Mouse (Mus musculus) kidney, adult 2 months (tissue): ENCODE data around the gene Chst4.

Source experiments
- CTCF ChIP-seq: fragments of 200-500 bp; conservative IDR thresholded peaks from 2 replicates; pipeline ENCODE4 v1.5.1; 2011; ENCODE audit warnings: low read depth, mild to moderate bottlenecking, control low read depth, low read length, moderate library complexity, mixed read lengths; ENCODE audit not compliant: insufficient read depth, insufficient read length
- POLR2A ChIP-seq: fragments of 200-500 bp; IDR thresholded peaks from one replicate; pipeline ENCODE4 v1.6.1; 2011; ENCODE audit warnings: low read depth, low read length, control low read depth

DNA sequence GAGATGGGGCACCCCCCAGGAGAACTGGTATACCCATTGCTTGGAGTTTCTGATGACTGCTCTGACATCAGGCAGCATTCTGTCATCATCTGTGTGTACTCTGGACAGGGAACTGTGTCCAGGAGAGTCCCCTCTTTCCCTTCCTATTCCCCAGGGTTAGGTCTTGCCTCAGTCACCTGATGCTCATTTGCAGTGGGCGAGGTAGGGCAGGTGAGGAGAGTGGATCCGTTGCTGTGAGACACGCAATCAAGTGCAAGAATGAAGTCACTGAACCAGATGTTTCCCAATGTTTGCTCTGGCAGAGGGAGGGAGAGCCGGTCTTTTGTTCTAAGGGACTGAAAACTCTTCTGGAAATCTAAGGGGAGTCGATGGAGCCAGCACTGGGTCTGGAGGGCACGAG lies 60.2 kb downstream of the Chst4 start:
- TF ChIP-seq CTCF (no peak), POLR2A (no peak)
